Mouse (Mus musculus): ENCODE data around the gene Map4k5. TPM values are rescaled to one million over a fixed set of nuclear protein-coding genes. Genes with fewer than 3 reads are reported as not detected.

The Map4k5 gene
- polyA plus RNA-seq, 1 experiment from 2014 or later: 45.1 TPM

DNA sequence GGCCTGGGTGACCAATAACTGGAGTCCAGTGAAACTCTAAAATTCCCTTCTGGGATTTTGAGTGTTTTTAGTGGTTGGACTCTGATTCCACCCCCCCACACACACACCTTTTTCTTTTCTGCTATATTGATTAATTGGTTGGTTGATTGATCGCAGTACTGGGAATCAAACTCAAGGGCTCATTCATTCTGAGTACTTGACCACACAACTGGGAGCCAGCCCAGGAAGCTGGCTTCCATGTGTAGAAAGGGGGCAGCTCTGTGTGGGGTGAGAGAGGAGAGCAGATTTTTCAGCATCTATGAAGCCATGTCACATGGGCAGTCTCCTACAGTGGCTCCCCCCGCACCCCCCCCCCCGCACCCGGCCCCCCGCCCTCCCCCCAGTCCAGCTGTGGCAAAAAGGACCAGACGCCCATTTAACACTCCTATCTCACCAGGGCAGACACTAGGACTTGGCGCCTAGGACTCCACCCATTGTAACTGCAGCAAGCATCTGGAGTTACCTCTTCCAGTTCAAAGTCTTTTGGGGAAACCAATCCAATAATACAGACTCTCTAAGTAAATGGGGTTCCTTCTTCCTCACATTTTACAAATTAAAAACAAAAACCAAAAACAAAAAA lies 133.6 kb downstream of the Map4k5 start:
- H3K9ac ChIP-seq (ENCODE audit: low read depth, low read length): no peak overlapping the region
- H3K27ac ChIP-seq (ENCODE audit: low read depth, low read length): peak overlapping the region; percentile 9; the same call in 1 of the 2 replicates
- H3K4me3 ChIP-seq (ENCODE audit: low read length): no peak overlapping the region
- 22% methylated on average over 7 of the region's 7 CpGs for WGBS
- no peak; the same call in 1 of the 2 replicates for ATAC-seq (ENCODE audit: low FRiP score, low TSS enrichment)
- no peaks in the 10 kb centered on the region for H3K36me3 ChIP-seq (ENCODE audit: control insufficient read depth, insufficient read depth, low read length)
- no peaks in the 10 kb centered on the region for H3K9me3 ChIP-seq (ENCODE audit: control insufficient read depth, low read length)
- 0 out of 2 replicates have a peak, but pooled peaks cover 7% of the 10 kb centered on the region for H3K4me1 ChIP-seq (ENCODE audit: control insufficient read depth, insufficient read depth, low read length)
- 0 out of 2 replicates have a peak overlapping the region, but pooled peaks have one; percentile 50 for H3K4me2 ChIP-seq (replicated peaks; ENCODE audit: low read depth, low read length)
- peaks cover 3% of the 10 kb centered on the region; the same call in 1 of the 2 replicates for H3K27me3 ChIP-seq (ENCODE audit: control insufficient read depth, insufficient read depth, low read length)

DNA sequence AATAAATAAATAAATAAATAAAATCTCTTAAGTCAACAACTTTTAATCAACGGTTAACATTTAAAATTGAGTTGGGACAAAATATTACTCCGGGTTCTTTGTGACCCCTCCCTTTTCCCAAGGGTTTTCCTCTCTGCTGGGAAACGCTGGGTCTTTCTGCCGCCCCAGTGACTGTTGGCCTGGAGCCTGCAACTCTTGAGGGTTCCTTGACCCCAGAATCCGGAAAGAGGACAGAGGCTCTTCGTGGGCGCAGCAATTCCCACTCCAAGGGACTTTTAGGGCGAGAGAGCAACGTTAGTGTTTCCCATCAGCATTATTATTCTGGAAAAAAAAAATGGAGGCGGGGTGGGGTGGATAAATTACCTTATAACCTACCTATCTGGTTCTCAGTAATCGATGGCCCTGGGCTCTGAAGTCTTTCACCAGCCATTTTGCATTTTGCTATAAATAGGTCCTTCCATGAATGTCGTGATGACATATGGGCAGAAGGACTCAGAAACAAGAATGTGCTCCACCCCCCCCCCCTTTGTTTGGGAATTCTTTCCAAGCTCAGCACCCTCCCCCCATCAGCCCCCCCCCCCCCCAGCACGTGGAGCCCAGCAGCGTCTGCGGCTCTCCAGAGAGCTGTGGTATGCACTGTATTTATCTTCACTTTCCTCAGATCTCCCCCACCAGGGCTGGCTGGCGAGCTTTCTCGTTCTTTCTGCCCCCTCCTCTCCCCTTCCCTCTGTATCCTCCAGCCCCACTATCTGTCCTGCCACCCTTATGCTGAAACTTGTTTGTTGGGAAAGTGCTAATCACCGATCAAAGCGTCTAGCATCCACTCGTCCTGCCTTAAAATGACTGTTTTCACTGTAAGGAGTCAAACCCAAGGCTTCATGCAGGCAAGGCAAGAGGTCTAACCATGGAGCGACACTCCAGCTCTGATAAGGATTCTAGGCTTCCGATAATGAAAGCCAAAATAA lies 134.5 kb downstream of the Map4k5 start:
- 0 out of 2 replicates have a peak, but pooled peaks cover 7% of the 10 kb centered on the region for H3K4me1 ChIP-seq (ENCODE audit: control insufficient read depth, insufficient read depth, low read length)
- H3K27ac ChIP-seq (ENCODE audit: low read depth, low read length): peak overlapping the region; percentile 62; the same call in 1 of the 2 replicates
- peak; percentile 61 for ATAC-seq (ENCODE audit: low FRiP score, low TSS enrichment)
- H3K27me3 ChIP-seq (ENCODE audit: control insufficient read depth, insufficient read depth, low read length): peaks cover 3% of the 10 kb centered on the region; the same call in 1 of the 2 replicates
- no peaks in the 10 kb centered on the region for H3K9me3 ChIP-seq (ENCODE audit: control insufficient read depth, low read length)
- H3K4me2 ChIP-seq (replicated peaks; ENCODE audit: low read depth, low read length): peak overlapping the region; percentile 50
- H3K9ac ChIP-seq (ENCODE audit: low read depth, low read length): no peak overlapping the region
- peak overlapping the region; percentile 27; the same call in 1 of the 2 replicates for H3K4me3 ChIP-seq (ENCODE audit: low read length)
- 9% methylated on average over 22 of the region's 22 CpGs for WGBS
- no peaks in the 10 kb centered on the region for H3K36me3 ChIP-seq (ENCODE audit: control insufficient read depth, insufficient read depth, low read length)

DNA sequence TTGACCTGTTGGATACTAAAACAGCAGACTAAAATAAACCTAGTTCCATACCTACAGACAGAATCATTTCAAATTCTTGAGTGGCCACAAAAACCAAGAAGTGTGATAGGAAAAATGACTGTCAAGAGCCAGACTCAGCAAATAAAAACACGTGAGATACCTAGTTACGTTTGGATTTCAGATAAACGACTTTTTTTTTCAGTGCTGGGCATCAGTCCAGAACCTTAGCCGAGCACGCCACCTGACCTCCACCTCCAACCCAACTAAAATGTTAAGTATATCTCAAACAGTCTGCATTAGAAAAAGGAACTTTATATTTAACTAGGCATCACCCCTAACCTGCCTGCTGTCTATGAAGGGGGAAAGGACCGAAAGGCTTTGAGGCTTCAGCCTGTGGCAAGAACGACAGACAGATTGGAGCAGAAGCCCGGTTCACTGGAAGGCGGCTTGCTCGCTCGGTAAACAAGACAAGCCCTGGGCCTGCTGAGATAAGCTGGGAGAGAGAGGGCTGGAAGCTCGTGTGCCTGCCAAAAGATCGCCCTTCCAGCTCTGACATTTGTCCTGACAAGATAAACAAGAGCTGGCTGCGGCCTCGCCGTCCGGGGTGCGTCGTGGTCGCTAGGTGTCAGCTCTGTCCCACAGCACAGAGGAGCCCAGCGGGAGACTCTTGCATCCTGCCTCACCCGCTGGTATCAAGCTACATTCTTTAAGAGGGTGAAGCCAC lies 135.4 kb downstream of the Map4k5 start:
- Histone ChIP-seq H3K27me3 (ENCODE audit: control insufficient read depth, insufficient read depth, low read length) (peaks cover 3% of the 10 kb centered on the region; the same call in 1 of the 2 replicates), H3K4me2 (replicated peaks; ENCODE audit: low read depth, low read length) (peak overlapping the region; percentile 50), H3K4me3 (ENCODE audit: low read length) (peak overlapping the region; percentile 27; the same call in 1 of the 2 replicates), H3K27ac (ENCODE audit: low read depth, low read length) (peak overlapping the region; percentile 62), H3K36me3 (ENCODE audit: control insufficient read depth, insufficient read depth, low read length) (no peaks in the 10 kb centered on the region), H3K9me3 (ENCODE audit: control insufficient read depth, low read length) (no peaks in the 10 kb centered on the region), H3K4me1 (ENCODE audit: control insufficient read depth, insufficient read depth, low read length) (0 out of 2 replicates have a peak, but pooled peaks cover 7% of the 10 kb centered on the region), H3K9ac (ENCODE audit: low read depth, low read length) (peak overlapping the region; percentile 37; the same call in 1 of the 2 replicates)
- WGBS: 9% methylated on average over 22 of the region's 22 CpGs
- peak; percentile 91 for ATAC-seq (ENCODE audit: low FRiP score, low TSS enrichment)

DNA sequence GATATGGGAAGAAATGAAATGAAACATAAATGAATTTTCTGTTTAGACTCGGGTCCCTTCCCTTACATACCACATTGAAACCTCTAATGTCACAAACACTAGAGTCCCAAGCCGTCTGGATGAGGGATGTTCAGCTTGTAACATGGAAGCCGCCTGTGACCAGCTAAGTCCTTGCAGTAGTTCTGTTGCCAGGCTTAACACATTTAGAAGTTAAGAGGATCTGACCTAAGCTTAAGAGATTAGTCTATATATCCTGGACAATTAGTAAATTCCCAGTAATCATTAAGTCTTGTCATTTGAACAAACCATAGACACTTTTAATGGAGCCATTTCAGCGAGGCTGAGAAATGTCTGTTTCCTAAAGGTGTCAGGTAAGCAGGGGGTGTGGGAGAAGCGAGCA lies 137.0 kb downstream of the Map4k5 start:
- H3K9ac ChIP-seq (ENCODE audit: low read depth, low read length): no peak overlapping the region
- peaks cover 3% of the 10 kb centered on the region; the same call in 1 of the 2 replicates for H3K27me3 ChIP-seq (ENCODE audit: control insufficient read depth, insufficient read depth, low read length)
- H3K4me2 ChIP-seq (replicated peaks; ENCODE audit: low read depth, low read length): no peak overlapping the region
- H3K4me1 ChIP-seq (ENCODE audit: control insufficient read depth, insufficient read depth, low read length): 0 out of 2 replicates have a peak, but pooled peaks cover 12% of the 10 kb centered on the region
- no peak for ATAC-seq (ENCODE audit: low FRiP score, low TSS enrichment)
- no peak overlapping the region for H3K27ac ChIP-seq (ENCODE audit: low read depth, low read length)
- H3K36me3 ChIP-seq (ENCODE audit: control insufficient read depth, insufficient read depth, low read length): no peaks in the 10 kb centered on the region
- WGBS: 81% methylated on average over 5 of the region's 5 CpGs
- no peak overlapping the region for H3K4me3 ChIP-seq (ENCODE audit: low read length)
- H3K9me3 ChIP-seq (ENCODE audit: control insufficient read depth, low read length): no peaks in the 10 kb centered on the region

DNA sequence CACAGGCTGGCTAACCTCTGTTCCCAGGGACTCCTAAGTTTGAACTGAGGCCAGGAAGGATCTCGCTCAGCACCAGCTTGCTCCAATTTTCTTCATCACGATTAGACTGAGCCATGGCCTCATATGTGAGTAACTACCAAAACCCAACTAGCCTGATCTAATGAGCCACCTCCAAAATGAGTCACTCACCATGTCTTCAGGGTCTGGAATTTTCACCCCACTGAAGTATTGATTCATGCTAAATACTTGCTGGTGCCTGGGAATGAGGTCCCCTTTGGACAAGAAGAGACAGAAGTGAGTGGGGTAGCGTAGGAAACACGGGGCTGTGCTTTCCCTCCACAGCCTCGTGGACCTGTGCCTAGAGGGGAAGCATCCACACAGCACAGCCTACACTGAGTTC lies 139.1 kb downstream of the Map4k5 start:
- Histone ChIP-seq H3K9me3 (ENCODE audit: control insufficient read depth, low read length) (no peaks in the 10 kb centered on the region), H3K9ac (ENCODE audit: low read depth, low read length) (no peak overlapping the region), H3K27me3 (ENCODE audit: control insufficient read depth, insufficient read depth, low read length) (peaks cover 3% of the 10 kb centered on the region; the same call in 1 of the 2 replicates), H3K4me2 (replicated peaks; ENCODE audit: low read depth, low read length) (no peak overlapping the region), H3K4me1 (ENCODE audit: control insufficient read depth, insufficient read depth, low read length) (0 out of 2 replicates have a peak, but pooled peaks cover 9% of the 10 kb centered on the region), H3K4me3 (ENCODE audit: low read length) (no peak overlapping the region), H3K27ac (ENCODE audit: low read depth, low read length) (no peak overlapping the region), H3K36me3 (ENCODE audit: control insufficient read depth, insufficient read depth, low read length) (no peaks in the 10 kb centered on the region)
- ATAC-seq (ENCODE audit: low FRiP score, low TSS enrichment): no peak
- WGBS: 84% methylated on average over 5 of the region's 5 CpGs

MicroRNA genes within 50 kb of the gene (microRNA counts, 519-probe panel; counts per million panel counts)
- not detected for microRNA mmu-miR-681

Small RNA genes within 50 kb of the gene (microRNA-seq; reads per million reads assigned to microRNA genes)
- not detected for gene Mir681

Other genes with a start within 250 kb of the Map4k5 start
- 12.0 and 12.9 TPM in 2 replicates for gene Sos2, start 211.3 kb downstream of the Map4k5 start, polyA plus RNA-seq (2014; fragmentation: Nextera tagmentation; extraction: Ambion mirVana)
- 12.6 and 19.5 TPM in 2 replicates for gene L2hgdh, start 168.3 kb downstream of the Map4k5 start, polyA plus RNA-seq (2014; fragmentation: Nextera tagmentation; extraction: Ambion mirVana)
- gene Atp5s, start 168.2 kb downstream of the Map4k5 start, polyA plus RNA-seq (2014; fragmentation: Nextera tagmentation; extraction: Ambion mirVana): 29.4 and 37.6 TPM in 2 replicates
- gene Cdkl1, start 101.9 kb downstream of the Map4k5 start, polyA plus RNA-seq (2014; fragmentation: Nextera tagmentation; extraction: Ambion mirVana): 11.6 and 20.7 TPM in 2 replicates
- 3.3 and 4.8 TPM in 2 replicates for gene Atl1, start 586 bp downstream of the Map4k5 start, polyA plus RNA-seq (2014; fragmentation: Nextera tagmentation; extraction: Ambion mirVana)
- gene Sav1, start 93.8 kb upstream of the Map4k5 start, polyA plus RNA-seq (2014; fragmentation: Nextera tagmentation; extraction: Ambion mirVana): 10.0 and 10.8 TPM in 2 replicates
- gene Nin, start 220.5 kb upstream of the Map4k5 start, polyA plus RNA-seq (2014; fragmentation: Nextera tagmentation; extraction: Ambion mirVana): 10.8 and 20.3 TPM in 2 replicates

Measured in kidney, embryonic 14.5 days (tissue).